Mouse (Mus musculus) heart, adult 18-20 months (tissue): Measurements from ENCODE around the gene Gcsam. TPM values are rescaled to one million over a fixed set of nuclear protein-coding genes. Genes with fewer than 3 reads are reported as not detected.
A peak's percentile ranks its signal among the peaks of the same experiment; 100 is the strongest.

Experiments used
- DNase-seq, 2 experiments: peaks; one replicate each; pipeline ENCODE4 v3.0.0; 2021 to 2022; ENCODE audit warnings: mixed read lengths in 1 of 2
- long read RNA-seq, 2 experiments: library from polyadenylated mRNA; stranded (forward); transcript quantifications; one replicate each; pipeline ENCODE4 v2.0.0; 2021
- total RNA-seq, 2 experiments: library from RNA; stranded (reverse); gene quantifications; 2 replicates each; pipeline ENCODE4 v1.2.3; 2021

The Gcsam gene
- under 1 TPM; 0.10 to 0.18 TPM for total RNA-seq
- long read RNA-seq, experiment 1 = 0 reads
- long read RNA-seq, experiment 2 = 0 reads

DNA sequence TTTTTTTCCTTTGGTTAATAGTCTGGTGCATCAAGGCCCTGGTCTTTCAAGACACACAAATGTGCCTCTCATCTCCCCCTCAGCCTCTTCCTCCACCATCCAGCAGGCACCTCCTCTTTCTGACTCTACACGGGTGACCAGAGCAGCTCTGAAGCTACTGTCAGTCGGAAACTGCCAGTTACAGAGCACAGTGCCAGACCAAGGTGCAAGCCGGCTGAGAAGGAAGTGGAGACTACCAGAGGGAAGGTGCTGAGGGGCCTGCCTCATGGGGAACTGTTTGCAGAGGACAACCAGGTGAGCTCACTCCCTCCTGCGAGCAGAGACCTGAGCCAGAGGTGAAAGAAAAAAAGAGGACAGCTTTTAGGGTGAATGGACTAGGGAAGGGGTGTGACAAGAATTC lies at the start of gene Gcsam:
Gene Gcsam, plus strand, starts transcription at position 114 of the 400 bp plus-strand sequence.
- no peak for DNase-seq

DNA sequence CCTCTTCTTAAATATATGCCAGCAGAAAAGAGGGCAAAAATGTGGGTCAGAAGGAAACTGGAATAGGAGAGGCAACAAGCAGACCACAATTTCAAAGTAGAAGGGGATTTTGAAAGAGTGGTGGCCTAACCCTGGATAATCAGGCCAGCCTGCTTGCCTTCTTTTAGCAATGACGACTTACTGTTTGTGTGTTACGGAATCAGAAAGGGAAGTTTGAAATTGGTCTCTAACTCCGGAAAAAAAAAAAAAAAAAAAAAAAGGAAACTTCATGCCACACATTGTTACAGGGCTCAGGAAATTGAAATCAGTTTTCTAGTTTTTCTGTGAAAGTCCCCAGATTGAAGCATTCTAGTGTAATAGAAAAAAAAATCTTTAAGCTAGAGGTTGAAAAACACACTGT lies 48.4 kb upstream of the Gcsam start:
- no peak for DNase-seq

GRCm38 (mm10) chr16:45572307-45572706 lies 37.9 kb upstream of the Gcsam start:
- no peak for DNase-seq

DNA sequence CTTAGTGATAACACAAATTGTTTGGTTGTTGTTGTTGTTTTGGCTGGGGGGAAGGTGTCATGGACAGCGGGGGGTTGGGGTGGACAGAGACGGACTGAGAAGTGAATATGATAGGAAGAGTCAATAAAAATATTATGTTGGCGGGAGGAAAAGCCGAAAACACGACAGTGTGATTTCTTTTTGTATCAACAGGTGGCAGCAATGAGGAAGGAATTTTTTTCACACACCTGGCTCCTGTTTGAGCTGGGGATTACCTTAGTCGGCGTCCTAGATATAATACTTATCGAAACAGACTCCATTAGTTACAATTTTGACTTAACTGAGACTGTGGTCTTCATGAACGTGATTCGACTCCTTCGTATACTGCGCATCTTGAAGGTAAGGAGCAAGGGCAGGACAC lies 30.3 kb upstream of the Gcsam start:
- DNase-seq = no peak

DNA sequence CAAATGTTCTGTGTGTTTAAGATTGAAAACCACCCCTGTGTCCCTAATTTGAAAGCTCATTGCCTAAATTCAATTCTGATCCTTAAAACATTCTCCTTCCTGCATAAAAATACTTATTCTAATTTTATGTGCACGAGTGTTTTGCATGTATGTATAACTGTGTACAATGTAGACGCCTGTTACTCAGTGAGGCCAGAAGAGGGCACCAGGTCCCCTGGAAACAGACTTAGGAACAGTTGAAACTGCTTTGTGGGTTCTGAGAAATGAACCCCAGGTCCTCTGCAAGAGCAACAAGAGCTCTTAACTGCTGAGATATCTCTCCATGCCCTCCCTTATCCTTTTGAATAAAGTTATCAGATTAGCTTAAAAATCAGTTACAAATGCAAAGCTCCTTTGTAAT lies 27.7 kb upstream of the Gcsam start:
- DNase-seq = no peak

DNA sequence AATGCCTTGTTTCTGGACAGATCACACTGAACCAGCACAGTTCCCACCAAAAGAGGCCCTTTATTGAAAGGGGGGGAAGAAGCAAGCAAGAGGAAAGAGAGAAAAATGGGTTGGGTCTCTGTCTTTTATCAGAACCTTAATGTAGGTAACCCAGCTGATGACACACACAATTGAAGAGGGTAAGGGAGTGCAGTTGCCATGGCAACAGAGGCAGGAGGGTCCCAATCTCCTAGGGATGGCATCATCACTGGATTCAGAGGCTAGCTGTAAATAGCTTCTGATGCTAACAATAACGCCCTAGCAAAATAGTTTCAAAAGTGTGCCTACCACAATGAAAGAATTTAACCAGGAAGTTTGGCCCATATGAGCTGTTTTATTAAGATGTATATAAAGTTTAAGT lies 16.5 kb upstream of the Gcsam start:
- DNase-seq = no peak

DNA sequence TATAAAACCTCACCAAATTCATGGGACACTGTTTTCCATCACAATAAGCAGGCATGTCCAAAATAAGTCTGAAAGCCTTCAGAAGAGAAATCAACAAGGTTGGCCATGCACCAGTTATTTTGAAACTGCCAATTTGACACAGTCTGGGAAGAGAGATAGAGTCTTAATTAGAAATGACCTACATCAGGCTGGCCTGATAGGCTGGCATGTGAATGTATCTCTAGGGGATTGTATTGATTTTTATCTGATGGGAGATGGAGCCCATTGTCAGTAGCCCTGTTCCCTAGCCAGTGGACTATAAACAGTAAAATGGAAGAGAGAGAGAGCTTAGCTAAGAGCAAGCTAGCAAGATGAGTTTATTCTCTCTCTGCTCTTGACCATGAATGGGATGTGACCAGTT lies 14.7 kb upstream of the Gcsam start:
- DNase-seq = no peak

DNA sequence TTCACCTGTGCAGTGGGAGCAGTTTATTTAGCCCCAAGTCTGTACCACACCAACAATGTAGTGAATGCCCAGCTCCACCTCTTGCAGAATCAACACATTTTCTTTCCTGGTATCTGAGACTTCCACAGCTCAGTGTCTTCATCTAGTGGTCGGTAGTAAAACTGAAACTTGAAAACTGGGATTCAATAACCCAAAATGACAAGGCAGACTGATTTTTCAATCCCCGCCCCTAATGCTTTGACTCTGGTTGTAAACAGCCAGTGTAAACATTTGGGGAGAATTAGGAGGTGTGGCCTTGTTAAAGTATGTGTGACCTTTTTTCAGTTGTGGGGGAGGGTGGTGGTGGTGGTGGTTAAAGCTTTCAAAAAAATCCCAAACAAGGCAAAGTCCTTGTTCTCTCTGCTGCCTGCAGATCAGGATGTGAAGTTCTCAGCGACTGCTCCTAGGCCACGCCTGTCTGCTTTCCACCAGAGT lies 1.7 kb upstream of the Gcsam start:
- peak; percentile 6 to 15 for DNase-seq

DNA sequence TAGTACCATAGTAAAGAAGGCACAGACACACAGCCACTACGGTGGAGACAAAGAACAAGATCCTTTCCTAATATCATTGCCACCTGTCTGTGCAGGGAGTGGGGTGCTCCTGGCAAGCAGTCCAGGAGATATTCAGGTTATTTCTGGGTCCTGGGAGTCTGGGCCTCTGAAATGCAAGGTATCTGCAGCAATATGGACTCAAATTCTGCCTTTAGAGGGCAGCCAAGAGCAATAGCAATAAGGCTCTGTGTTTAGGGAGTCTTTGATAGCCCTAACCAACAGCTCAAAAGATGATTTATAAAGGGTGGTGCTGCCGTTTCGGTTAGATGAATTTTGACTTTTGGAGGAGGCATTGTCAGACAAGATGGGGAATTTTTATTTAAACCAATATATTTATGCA lies 880 bp upstream of the Gcsam start:
- DNase-seq = peak; percentile 13 to 49

GRCm38 (mm10) chr16:45613247-45613646 lies 3.1 kb downstream of the Gcsam start:
- DNase-seq = no peak

GRCm38 (mm10) chr16:45615944-45616343 lies 5.8 kb downstream of the Gcsam start:
- no peak for DNase-seq

DNA sequence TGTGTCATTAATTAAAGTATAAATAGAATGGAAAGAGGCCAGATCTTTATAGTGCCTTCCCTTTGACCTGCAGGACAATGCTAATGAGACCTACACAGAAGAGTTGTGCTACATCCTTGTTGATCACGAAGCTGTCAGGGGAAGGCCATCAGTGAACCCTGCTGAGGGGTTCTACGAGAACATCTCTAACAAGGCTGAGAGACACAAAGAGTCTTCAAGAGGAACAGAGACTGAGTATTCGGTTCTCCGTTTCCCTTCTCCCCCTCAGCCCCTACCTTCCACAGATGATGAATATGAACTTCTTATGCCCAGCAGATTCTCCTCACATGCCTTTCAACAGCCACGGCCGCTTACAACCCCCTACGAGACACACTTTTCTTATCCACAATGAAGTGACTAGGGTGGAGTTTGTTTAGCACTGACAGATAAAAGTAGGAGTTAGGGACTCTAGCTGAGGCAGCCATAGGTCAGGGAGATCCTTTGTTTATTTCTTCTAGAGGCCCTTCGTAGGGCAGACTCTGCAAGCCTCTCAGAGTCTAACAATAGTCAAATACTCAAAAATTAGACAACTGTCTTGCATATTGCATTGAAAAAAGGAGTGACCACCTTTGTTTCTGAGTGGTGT lies 9.7 kb downstream of the Gcsam start:
- no peak for DNase-seq

DNA sequence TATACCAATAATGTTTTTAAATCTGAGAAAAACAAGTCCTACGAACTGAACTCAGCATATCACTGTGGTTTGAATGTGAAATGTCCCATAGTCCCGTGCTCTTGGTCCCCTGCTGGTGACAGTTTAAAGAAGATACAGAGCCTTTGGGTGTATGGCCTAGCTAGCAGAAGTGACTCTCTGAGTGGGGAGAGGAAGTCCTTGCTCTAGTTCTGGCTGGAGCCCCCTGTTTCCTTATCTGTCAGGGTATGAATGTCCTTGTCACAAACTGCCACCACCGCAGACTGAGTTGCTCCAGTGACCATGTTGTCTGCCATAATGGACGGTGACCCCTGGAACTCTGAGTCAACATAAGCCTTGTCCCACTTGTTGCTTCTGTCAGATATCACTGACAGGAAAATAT lies 13.1 kb downstream of the Gcsam start:
- no peak for DNase-seq

- DNase-seq = no peak
Observed at GRCm38 (mm10) chr16:45624791-45625190, 14.6 kb downstream of the Gcsam start.

- DNase-seq = no peak
Observed at GRCm38 (mm10) chr16:45625342-45625741, 15.2 kb downstream of the Gcsam start.

DNA sequence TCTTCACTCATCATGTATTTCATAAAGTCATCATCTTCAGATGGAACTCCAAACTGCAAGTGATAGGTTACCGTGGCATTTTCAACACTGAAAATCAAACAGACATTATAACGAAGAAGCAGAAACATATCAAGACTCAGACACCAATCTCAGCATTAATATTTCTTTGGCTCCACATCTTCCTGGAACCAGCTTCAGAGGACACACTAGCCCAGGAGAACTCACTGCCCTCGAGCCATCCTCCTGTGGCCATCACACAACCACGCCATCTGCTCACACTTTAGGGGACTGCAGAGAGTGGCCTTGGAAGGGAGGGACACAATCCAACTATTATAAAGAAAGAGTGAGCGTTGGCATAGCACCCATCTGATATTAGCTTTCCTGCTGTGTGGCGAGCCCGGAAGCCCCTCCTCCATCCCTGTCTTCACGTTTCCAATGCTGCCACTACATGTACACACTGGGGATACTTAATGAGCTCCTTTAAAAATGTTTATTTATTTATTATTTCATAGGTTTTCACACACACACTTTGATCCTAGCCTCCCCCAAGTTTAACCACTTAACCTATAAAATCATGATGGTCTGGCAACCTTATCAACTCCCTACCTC lies 19.4 kb downstream of the Gcsam start:
- DNase-seq = no peak

DNA sequence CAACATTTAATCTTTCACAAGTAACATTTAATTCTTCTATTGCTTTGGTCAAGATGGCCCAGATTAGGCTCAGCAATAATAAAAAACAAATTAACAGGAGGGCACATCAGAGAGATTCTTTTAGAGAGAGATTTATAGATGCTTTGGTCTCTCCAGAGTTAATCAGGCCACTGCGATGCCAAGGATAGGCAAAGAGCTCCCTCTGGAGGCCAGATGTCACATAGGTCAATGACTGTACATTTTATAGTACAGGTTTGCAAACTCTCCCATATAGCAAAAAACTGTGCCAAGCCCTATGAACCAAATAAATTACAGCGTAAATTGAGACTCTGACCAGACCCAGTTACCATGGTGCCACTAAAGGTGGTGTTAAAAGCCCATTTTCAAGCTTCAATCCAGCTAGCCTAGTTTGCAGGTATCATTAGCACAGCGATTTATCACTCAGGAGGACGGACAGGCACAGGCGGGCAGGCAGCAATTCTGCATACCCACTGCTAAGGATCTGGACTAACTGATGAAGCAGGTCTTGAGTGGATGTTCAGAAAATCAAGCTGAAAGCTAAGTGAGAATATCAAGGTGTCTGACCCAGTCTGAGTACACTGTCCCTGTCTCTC lies 20.3 kb downstream of the Gcsam start:
- DNase-seq = peak; percentile 49 to 78

- no peak for DNase-seq
Observed at GRCm38 (mm10) chr16:45632420-45632819, 22.2 kb downstream of the Gcsam start.

GRCm38 (mm10) chr16:45635826-45636225 lies 25.6 kb downstream of the Gcsam start:
- no peak for DNase-seq

- DNase-seq = no peak
Observed at GRCm38 (mm10) chr16:45640070-45640762, 30.0 kb downstream of the Gcsam start.

- no peak for DNase-seq
Observed at GRCm38 (mm10) chr16:45641301-45641700, 31.1 kb downstream of the Gcsam start.

DNA sequence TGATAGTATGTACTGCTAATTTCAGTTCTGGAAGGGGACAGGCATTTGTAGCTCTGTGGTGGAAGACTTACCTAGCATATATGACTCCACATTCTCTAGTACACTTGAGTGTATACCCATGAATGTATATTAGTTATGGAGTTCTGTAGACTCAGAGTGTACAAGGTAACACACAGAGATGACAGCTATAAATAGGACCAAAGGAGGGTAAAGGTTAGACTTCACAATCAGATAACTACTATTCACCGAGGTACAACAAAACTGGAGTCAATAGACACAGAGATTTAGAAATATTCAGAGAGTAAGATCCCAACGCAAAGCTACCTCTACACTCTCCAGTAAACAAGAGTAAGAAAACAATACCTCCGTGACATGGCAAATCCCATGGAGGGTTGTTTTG lies 33.8 kb downstream of the Gcsam start:
- DNase-seq = no peak

DNA sequence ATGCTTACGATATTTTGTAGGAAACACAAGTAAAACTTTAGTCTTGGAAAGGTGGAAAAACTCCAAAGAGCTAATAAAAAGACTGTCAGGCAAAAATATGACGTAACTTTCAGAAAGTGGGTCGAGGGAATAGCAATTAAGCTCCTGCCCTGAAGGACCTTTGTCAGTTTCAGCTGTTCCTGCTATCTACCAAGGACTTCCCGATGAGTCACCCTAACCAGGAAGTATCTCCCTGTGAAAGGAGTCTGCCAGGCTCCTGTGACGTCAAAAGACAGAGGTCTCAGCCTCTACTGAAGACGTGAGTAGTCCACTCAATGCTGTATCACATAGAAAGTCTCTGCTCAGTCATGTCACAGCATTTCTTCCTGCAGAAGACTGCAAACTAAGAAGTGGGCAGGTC lies 34.2 kb downstream of the Gcsam start:
- DNase-seq = peak in 1 of 2 experiments; percentile 38
